Mouse (Mus musculus) spleen, adult 2 months (tissue): ENCODE measurements around the gene Hes1.

Experiments
- CTCF ChIP-seq: fragments of 200-500 bp; IDR thresholded peaks from 2 replicates; pipeline ENCODE4 v1.5.1; 2011; ENCODE audit warnings: mild to moderate bottlenecking, inconsistent platforms; ENCODE audit not compliant: insufficient read depth, insufficient read length, insufficient replicate concordance; ENCODE audit errors: extremely low read depth
- POLR2A ChIP-seq: fragments of 200-500 bp; IDR thresholded peaks from 2 replicates; pipeline ENCODE4 v1.6.1; 2011; ENCODE audit warnings: low read depth, low read length, inconsistent platforms

GRCm38 (mm10) chr16:30069580-30069949 lies 5.4 kb downstream of the Hes1 start:
- TF ChIP-seq POLR2A (no peak), CTCF (no peak)
